Mouse (Mus musculus): ENCODE data around the gene Slc31a1. TPM values are rescaled to one million over a fixed set of nuclear protein-coding genes. Genes with fewer than 3 reads are reported as not detected.

The Slc31a1 gene
- total RNA-seq, 2 experiments from 2014 or later = 32.7 TPM

DNA sequence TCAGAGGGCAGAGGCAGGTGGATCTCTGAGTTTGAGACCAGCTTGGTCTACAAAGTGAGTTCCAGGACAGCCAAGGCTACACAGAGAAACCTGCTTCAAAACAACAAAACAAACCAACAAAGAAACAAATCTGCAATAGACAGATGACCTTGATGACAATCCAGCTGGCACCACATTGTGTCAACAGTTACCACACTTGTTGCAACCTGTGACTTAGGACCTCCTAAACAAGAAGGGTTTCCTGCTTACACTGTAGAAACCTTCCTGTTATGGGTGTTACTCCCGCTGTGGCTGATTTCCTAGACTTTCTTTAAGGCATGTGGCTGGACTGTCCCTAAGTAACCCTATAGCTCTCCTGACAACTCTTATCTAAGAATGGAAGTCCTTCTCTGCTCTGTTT is 35.3 kb downstream of the Slc31a1 start:
- DNase-seq (ENCODE audit: extremely low spot score in 1 of 2, low spot score in 2 of 2) = peak in 1 of 2 experiments; percentile 35
- intact Hi-C loops (cut with DNase I) = no loop called here

DNA sequence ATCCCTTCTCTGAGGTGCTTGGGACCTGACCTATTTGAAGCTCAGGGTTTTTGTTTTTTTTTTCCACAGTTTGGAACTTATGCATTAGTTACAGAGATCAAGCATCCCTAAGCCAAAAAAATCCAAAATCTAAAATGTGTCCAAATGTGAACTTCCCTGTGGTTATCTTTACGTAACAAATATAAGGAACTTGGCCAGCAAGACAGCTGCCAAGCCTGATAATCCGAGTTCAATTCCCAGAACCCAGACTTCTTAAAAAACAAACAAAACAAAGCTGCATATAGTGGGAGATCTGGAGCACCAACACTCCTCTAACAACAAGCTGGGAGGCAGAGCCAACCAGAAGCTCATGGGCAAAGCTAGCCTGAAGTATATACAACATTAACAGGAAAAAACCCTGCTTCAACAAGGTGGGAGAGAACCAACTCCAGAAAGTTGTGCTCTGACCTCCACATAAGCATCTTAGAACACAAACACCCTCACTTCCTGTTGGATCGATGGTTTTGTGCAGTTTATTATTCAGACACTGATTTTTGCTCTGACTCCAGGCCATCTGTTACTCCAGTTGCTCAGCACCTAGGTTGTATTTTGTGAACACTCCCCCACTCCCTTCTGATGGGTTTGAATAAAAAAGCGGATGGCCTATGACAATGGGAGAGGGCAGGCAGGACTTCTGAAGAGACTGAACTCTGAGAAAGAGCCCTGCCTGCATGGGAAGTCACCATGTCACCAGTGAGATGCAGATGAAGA is 37.3 kb downstream of the Slc31a1 start:
- DNase-seq (ENCODE audit: extremely low spot score in 1 of 2, low spot score in 2 of 2) = no peak
- intact Hi-C loops (cut with DNase I) = no loop called here

- no peak for DNase-seq (ENCODE audit: extremely low spot score in 1 of 2, low spot score in 2 of 2)
- intact Hi-C loops (cut with DNase I) = no loop called here
Measured at GRCm38 (mm10) chr4:62398956-62399355, 38.4 kb downstream of the Slc31a1 start.

- DNase-seq (ENCODE audit: extremely low spot score in 1 of 2, low spot score in 2 of 2) = no peak
- intact Hi-C loops (cut with DNase I) = loop anchor here (5.0 kb wide), 2 partner anchors 44 to 199 kb away; partner anchors contain the start of genes Fkbp15 and Slc31a1
Measured at GRCm38 (mm10) chr4:62406133-62406532, 45.6 kb downstream of the Slc31a1 start.

DNA sequence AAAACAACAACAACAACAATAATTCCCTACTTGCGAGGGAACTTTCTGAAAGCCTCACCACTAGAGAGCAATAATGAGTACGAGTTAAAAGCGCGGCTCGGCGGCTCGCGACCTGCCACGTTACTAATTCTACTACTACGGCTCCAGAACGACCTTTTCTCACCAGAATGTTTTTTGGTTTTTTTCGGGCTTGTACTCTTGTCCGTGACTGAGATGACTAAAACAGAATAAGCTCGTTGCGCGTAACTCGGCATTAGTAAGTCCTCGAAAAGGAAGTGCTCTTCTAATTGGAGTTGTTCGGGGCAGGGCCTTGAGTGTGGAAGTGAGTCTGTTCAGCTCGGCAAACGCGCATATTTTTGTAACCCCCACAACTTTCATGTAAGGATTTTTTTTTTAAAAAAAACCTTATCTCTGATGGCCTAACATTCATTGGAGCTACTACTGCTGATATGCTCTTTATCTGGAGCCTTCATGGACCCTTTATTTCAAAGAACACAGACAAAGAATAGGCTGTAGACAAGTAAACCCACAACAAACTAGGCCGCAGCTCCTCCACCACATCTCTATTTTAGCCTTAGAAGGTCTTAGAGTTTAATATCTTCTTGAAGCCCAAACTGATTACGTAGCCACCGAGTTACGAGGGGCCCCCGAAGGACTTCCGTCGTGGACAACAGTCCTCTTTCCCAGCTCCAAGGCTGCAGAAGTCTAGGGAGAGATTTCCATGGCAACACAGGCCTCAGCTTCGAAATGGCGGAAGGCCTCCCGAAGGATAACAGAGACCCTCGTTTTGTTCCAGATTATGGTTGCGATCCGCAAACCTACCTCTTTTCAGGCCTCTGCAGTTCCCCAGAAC is 47.4 kb downstream of the Slc31a1 start:
- DNase-seq (ENCODE audit: extremely low spot score in 1 of 2, low spot score in 2 of 2) = peak; percentile 49 to 57
- intact Hi-C loops (cut with DNase I) = loop anchor here (5.0 kb wide), 2 partner anchors 46 to 201 kb away; partner anchors contain the start of genes Fkbp15 and Slc31a1

DNA sequence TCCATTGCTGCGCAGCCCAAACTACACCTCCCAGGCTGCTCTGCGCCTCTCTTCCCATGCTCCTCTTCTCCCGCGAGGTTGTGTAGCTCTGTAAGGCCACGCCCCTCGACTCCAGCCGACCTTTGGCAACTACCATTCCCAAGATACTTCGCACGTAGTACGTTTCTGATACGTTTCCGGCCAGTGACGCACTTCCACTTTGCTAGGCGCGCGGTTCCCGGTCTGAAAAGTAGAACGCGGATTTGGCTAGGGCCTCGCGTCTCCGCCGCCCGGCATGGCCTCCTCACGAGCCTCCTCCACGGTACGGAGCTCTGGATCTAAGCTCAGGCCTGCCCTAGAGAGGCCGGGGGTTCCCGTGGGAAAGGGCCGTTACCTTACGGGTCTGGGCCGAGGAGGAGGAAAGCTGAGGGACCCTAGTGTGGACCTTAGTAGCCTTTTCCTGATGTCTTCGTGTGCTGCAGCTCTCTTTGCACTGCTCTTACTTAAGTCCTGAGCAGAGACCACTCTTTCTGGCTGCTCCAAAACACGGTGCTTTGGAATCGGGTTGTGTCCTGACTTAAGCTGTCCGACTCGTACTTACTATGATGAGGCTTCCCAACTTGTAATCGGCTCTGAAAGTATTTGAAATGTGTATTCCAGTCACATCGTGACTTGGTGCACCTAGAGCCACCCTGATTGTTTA is 48.2 kb downstream of the Slc31a1 start, which contains the start of the genes Cdc26 and Prpf4:
Gene Cdc26 (minus strand): TSS at position 42 of the 682 bp plus-strand sequence.
Gene Prpf4 (plus strand): TSS at position 197 of the 682 bp plus-strand sequence.
- intact Hi-C loops (cut with DNase I) = loop anchor here (5.0 kb wide), 2 partner anchors 46 to 201 kb away; partner anchors contain the start of genes Fkbp15 and Slc31a1
- peak; percentile 99 for DNase-seq (ENCODE audit: extremely low spot score in 1 of 2, low spot score in 2 of 2)

- intact Hi-C loops (cut with DNase I) = loop anchor here (5.0 kb wide), 2 partner anchors 47 to 202 kb away; partner anchors contain the start of genes Fkbp15 and Slc31a1
- no peak for DNase-seq (ENCODE audit: extremely low spot score in 1 of 2, low spot score in 2 of 2)
Measured at GRCm38 (mm10) chr4:62409615-62410014, 49.1 kb downstream of the Slc31a1 start.

- intact Hi-C loops (cut with DNase I) = no loop called here
- DNase-seq (ENCODE audit: extremely low spot score in 1 of 2, low spot score in 2 of 2) = no peak
Measured at GRCm38 (mm10) chr4:62410325-62410724, 49.8 kb downstream of the Slc31a1 start.

- intact Hi-C loops (cut with DNase I) = no loop called here
Measured at GRCm38 (mm10) chr4:62411606-62412005, 51.1 kb downstream of the Slc31a1 start.

GRCm38 (mm10) chr4:62418448-62418847 is 57.9 kb downstream of the Slc31a1 start:
- DNase-seq (ENCODE audit: extremely low spot score in 1 of 2, low spot score in 2 of 2) = peak in 1 of 2 experiments; percentile 24
- intact Hi-C loops (cut with DNase I) = no loop called here

More at GRCm38 (mm10) chr4:62411606-62412005, 51.1 kb downstream of the Slc31a1 start:
- no peak for DNase-seq (ENCODE audit: extremely low spot score in 1 of 2, low spot score in 2 of 2)

- no peak for DNase-seq (ENCODE audit: extremely low spot score in 1 of 2, low spot score in 2 of 2)
- intact Hi-C loops (cut with DNase I) = no loop called here
Measured at GRCm38 (mm10) chr4:62419091-62419490, 58.6 kb downstream of the Slc31a1 start.

DNA sequence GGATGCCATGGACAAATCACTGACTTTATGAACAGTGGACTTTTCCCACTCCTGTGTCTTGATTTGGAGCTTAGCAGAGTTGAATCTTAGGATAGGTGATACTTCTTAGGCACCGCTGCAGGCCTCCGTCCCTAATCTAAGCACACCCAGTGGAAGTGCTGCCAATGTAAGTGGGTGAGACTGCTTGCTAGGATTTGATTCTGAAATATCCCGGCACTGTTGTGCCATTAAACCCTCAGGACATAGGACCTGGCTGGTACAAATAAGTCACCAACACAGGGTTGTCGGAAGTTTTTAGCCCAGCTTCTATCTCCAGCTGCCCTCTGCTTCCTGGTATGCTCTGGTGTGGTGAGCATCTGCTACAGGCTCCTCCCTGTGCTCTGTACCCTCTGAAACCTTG is 65.4 kb downstream of the Slc31a1 start:
- intact Hi-C loops (cut with DNase I) = no loop called here
- DNase-seq (ENCODE audit: extremely low spot score in 1 of 2, low spot score in 2 of 2) = no peak

- peak in 1 of 2 experiments; percentile 38 for DNase-seq (ENCODE audit: extremely low spot score in 1 of 2, low spot score in 2 of 2)
- intact Hi-C loops (cut with DNase I) = no loop called here
Measured at GRCm38 (mm10) chr4:62427978-62428758, 67.6 kb downstream of the Slc31a1 start.

DNA sequence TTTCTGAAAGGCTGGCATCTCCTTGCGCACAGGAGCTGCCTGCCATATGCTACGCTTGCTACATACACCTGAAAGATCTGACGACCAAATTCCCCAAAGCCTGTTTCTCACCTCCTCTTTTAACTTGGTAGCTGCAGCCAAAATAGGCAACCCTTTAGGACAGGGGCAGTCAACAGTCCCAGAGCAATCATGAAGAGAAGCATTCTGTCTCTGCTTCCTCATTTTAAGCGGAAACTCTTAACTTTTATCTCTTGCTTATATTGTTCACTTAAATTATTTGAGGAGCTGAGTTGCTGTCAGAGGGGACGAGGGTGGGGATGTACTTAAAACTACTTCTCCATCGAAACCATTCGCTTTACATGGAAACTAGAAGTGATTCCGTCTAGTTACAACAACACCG is 69.1 kb downstream of the Slc31a1 start:
- intact Hi-C loops (cut with DNase I) = no loop called here
- DNase-seq (ENCODE audit: extremely low spot score in 1 of 2, low spot score in 2 of 2) = no peak

- intact Hi-C loops (cut with DNase I) = no loop called here
- DNase-seq (ENCODE audit: extremely low spot score in 1 of 2, low spot score in 2 of 2) = no peak
Measured at GRCm38 (mm10) chr4:62430678-62431077, 70.2 kb downstream of the Slc31a1 start.

DNA sequence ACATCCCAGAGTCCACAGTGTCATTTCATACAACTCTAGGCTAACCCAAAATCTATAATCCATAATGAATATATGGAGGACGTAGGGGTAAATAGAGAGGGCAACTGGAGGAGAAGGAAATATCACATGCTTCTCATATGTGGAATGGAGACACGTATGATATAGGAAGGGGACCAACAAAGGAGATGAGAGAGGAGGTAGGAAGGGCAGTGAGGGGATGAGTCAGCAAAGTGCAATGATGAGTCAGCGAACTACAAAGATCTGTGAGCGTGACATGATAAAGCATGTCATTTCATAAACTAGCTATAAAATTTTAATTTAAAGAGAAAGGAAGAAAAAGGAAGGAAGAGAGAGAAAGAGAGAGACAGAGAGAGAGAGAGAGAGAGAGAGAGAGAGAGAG is 71.0 kb downstream of the Slc31a1 start:
- no peak for DNase-seq (ENCODE audit: extremely low spot score in 1 of 2, low spot score in 2 of 2)
- intact Hi-C loops (cut with DNase I) = no loop called here

GRCm38 (mm10) chr4:62433939-62434870 is 73.7 kb downstream of the Slc31a1 start:
- no peak for DNase-seq (ENCODE audit: extremely low spot score in 1 of 2, low spot score in 2 of 2)
- intact Hi-C loops (cut with DNase I) = no loop called here
